ENCODE assay signal across 8 mouse cellular contexts in the genomic region with DNA sequence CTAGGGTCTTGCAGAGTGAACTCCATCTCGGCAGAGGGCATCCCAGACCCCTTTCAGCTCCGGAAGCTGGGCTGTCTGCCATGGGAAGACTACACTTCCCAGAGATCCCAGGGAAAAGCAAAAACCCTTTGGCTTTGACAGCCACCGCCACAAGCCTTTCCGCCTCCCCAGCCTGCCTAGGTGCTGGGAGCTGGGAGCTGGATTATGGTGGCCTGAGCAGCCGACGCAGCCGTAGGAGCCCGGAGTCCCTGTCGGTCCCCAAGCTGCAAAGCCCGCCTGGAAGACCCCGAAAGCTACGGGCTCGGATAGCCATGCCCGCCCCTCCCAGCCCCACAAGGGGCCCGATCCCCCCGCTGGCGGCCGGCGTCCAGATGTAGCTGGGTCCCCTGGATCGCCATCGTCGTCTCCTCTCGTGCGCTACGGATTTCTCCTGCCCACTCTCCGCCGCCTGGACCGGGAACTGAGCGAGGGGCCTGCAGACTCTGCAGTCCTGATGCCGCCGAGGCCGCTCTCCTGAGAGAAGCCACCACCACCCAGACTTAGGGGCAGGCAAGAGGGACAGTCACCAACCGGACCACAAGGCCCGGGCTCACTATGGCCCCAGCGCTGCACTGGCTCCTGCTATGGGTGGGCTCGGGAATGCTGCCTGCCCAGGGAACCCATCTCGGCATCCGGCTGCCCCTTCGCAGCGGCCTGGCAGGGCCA. TPM values are rescaled to one million over a fixed set of nuclear protein-coding genes. Genes with fewer than 3 reads are reported as not detected.
DNase-seq lines count a peak whose midpoint lies in the region; ATAC-seq lines count a peak whose summit lies in the region.

Gene Bace1, plus strand, starts transcription at position 147 of the 705 bp plus-strand sequence.

- DNase-seq in Muller cell, postnatal 12 days (ENCODE audit: inconsistent ontology term) = peak; percentile 71
- DNase-seq in cerebellum, adult 9-11 months = peak; percentile 89
- DNase-seq in heart, postnatal 36 days = peak; percentile 77 to 78
- peak; percentile 89 to 91 for DNase-seq in layer of hippocampus, adult 8-10 months (ENCODE audit: low spot score in 2 of 2)
- DNase-seq in lung, adult 18-20 months = peak; percentile 68 to 75
- peak; percentile 78 for DNase-seq in ovary, adult 18-20 months (ENCODE audit: low spot score)
- DNase-seq in urinary bladder, postnatal 36 days (ENCODE audit: low spot score in 2 of 2) = peak; percentile 59 to 77

- intact Hi-C loops in heart, postnatal 36 days (cut with DNase I) = no loop called here

- ATAC-seq in frontal cortex, adult (ENCODE audit: low TSS enrichment) = peak; percentile 83

RNA-seq across cellular contexts. Expression of gene Bace1, which starts in this region (rescaled TPM):
- 10 to 100 TPM; 27.8 to 32.0 TPM for total RNA-seq in heart, postnatal 36 days (2021)
- 10 to 100 TPM; 72.1 to 88.1 (median 77.0) TPM for total RNA-seq in layer of hippocampus, adult 8-10 months (2022)

Comparison
In these comparisons a context has a peak if more than half of its experiments do, and no peak if none do; other contexts are left out.
1. Peak in every context shown above with its lines: DNase-seq and ATAC-seq.